Mouse (Mus musculus) CD4-positive, CD25-positive, alpha-beta regulatory T cell, adult 4 months (primary cell): ENCODE data around the gene Gtdc1. TPM values are rescaled to one million over a fixed set of nuclear protein-coding genes. Genes with fewer than 3 reads are reported as not detected.
"Not testable (repeated sequence)": the region's sequence is repeated elsewhere in the genome, so short reads cannot be mapped to it uniquely, and the experiment has no call there.

Experiments used
- ATAC-seq: one replicate; pipeline ENCODE4 v1.8.0; 2017
- polyA plus RNA-seq, 2 experiments: library from polyadenylated mRNA; unstranded; fragments of 100-300 nt; shearing (Covaris generic); gene quantifications; one replicate each; pipeline ENCODE4 v1.2.1; 2017

Gene Gtdc1
- polyA plus RNA-seq, 2 experiments from 2014 or later = 18.1 to 21.4 TPM

- ATAC-seq = no peak
These were observed 190.8 kb downstream of the Gtdc1 start for GRCm38 (mm10) chr2:44736618-44737017.

DNA sequence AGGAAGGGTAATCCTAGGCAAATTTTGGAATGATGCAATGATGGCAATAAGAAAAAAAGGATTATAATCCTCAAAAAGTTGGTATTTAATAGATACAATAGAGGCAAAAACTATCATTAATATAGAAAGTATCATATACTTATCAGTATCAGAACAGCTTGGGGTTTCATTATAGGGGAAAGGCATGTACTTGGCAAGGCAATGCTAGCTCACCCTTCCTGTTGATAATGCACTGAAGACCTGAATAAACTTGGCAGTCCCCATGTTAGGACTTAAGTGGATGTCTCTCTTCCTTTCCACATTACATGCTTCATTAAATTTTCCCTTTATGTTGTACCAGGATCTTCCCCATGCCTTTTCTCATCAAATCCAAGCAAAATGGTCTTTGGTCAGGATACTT, 206.0 kb downstream of the Gtdc1 start:
- no peak for ATAC-seq

DNA sequence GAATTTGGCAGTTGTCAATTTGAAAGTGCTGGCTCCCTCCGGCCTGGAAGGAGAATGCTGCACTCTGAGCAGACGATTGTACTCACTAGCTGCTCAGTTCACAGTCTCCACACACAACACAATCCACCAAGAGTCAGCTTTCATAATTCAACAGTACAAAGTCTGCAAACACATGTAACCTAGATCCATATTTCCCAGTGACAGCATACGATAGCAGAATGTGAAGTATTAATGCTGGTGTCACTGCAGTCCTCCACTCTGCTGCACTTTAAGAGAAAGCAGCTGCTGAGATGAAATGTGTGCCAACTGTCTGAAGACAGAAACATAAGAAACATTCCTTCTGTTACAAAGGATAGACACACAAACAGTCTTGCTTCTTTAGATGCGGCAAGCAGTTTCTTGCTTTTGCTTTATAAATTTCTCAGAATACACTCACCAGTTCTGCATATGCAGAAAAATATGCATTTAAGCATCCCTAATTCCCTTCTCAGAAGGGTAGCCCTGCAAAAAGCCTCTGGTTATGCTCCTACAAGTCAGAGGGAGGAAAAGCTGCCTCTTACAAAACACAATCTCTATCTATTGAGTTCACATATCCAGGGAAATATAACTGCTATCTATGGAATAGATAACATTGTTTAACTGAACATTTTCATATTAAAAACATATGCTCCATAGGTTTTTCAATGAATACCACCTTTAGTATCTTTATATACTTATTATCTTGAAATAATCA, 221.4 kb downstream of the Gtdc1 start:
- ATAC-seq = no peak

DNA sequence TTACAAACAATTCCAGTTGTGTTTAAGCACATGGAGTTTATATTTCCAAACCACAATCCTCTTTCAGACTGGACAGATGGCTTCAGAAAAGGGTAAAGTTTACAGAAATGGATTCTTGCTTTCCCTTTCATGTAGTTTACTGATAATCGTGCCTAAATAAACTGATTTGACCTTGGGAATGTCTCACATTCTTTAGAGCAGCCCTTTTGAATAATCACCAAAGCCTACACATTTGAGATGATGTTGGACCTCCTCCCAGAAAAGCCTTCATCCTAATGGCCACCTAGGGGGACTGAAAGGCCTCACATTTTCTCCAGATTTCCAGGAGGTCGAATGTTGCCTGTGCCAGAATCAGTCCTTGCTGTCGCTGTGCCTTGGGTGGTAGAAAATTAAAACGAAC, 227.2 kb downstream of the Gtdc1 start:
- ATAC-seq = no peak

DNA sequence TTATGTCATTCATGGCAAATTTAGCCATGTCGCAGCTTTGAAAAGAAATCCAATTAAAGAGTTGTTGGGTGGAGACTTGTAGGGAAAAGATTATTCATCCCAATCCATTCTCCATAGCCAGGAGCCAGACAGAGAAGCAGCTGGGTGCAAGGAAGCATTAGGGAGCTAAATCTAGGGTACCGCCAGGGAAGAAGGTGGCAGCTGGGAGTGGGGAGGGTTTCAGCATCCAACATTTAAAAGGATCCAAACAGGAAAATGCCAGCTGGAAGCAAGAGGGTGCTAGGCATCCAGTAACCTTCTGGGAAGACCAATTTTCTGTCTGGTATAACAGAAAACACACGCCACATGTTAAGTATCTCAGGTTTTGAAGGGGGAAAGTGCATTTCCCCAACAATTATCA, 231.0 kb downstream of the Gtdc1 start:
- ATAC-seq = no peak

GRCm38 (mm10) chr2:44693898-44694297, 233.6 kb downstream of the Gtdc1 start:
- ATAC-seq = no peak

DNA sequence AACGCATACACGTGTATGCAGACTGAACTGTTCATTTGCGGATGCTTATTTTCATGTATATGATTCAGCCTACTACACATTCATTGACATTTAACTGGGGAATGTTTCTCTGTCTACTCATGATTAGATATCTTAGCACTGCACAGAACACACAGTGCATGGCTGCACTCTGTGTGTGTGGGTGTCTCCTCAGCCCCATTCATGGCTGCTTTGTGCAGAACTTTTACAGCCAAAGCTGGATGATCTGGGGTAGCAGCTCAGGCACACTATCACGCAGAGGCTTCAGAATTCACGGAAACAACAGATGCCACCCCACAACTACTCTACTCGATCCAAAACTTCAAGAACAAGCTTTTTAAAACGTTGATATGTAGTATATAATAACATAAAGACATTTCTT, 263.4 kb downstream of the Gtdc1 start:
- ATAC-seq = no peak

GRCm38 (mm10) chr2:44659870-44660269, 267.6 kb downstream of the Gtdc1 start:
- ATAC-seq = no peak

DNA sequence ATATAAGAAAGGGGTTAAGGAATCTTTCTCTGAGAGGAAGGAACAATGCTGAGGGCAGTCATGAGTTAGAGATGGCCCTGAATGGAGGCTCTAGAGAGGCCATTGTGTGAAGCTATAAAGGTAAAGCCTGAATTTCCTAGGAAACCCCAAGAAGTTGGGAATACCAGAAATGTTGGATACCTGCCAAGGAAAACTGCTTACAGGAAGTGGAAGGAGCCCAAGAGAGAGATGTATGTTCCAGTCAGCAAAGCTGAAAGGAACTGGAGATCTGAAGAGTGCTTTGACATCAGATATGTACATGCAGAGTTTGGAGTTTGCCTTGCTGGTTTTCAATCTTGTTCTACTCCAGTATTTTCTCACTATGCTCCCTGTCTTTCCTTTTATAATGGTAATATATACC, 268.4 kb downstream of the Gtdc1 start:
- ATAC-seq = no peak

DNA sequence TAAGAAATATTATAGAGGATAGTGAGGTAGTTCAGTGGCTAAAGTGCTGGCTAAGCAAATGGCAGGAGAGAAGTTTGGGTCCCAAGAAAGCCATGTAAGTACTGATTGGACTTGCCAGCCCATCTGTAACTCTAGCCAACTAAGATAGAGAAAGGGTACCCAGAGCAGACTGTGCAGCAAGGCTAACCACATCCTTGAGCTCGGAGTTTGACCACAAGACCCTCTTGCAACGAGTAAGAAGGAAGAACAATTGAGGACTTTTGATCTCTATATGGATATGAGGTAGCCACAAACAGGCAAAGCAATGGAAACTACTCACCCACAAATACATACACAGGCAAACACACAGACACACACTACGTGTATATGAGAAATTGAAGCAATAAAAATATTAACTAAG, 278.9 kb downstream of the Gtdc1 start:
- ATAC-seq = no peak

DNA sequence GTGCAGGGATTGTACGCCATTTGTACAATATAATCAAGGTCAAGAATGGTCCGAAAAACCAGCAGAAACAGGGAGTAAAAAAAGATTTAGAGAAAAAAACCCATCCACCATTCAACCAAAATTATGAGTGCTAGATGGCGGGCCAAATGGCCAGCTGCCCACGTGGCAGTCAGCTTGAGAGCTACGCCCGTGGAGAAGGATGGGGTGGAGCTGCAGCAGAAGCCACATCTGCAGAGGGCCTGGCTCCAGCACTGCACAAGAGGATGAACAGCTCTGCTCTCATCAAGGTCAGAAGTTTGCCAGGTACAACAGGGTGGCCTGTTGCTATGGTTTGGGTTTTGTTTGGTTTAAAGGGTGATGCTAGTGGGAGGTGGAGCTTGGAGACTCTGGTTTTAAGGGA, 281.1 kb downstream of the Gtdc1 start:
- ATAC-seq = no peak

GRCm38 (mm10) chr2:44639370-44639769, 288.1 kb downstream of the Gtdc1 start:
- ATAC-seq = no peak

GRCm38 (mm10) chr2:44638157-44638556, 289.3 kb downstream of the Gtdc1 start:
- no peak for ATAC-seq

- ATAC-seq = no peak
These were observed 293.5 kb downstream of the Gtdc1 start for GRCm38 (mm10) chr2:44633971-44634370.

- ATAC-seq = no peak
These were observed 294.4 kb downstream of the Gtdc1 start for GRCm38 (mm10) chr2:44633064-44633463.

DNA sequence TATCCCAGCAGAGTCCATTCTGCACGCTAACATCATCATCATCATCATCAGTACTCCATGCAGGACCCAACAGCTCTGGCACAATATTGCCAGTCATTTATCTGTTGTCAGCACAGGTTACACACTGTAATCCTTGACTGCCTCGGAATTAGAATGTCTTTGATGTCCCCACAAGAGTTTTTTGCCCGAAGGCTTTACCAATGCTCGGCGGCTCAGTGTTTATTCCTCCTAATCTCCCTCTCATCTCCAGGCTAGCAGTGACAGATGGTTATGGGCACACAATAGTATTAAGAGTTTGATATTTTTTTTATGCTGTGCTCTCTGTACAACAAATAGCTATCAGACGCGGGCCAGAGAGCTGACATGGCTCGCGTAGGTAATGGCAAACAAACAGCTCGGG, 294.9 kb downstream of the Gtdc1 start:
- no peak for ATAC-seq

GRCm38 (mm10) chr2:44631064-44631463, 296.4 kb downstream of the Gtdc1 start:
- ATAC-seq = no peak

- no peak for ATAC-seq
These were observed 298.7 kb downstream of the Gtdc1 start for GRCm38 (mm10) chr2:44628778-44629177.

DNA sequence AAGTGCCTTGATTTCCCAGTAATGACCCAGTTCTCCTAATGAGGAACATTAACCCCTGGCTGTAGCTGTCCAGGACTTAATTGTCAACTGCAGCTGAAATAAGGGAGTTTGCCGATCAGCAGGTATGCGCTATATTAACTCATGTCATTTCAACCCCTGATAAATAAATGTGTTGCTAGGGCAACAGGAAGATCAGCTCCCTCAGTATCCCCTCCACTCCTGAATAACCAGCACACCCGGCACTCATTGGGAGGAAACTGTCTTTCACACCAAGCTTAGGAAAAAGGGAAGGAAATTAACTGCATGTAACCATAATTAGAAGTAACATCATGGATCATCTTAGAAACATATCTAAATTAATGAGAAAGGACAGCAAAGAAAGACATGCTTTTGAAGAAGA, 302.3 kb downstream of the Gtdc1 start:
- no peak for ATAC-seq

DNA sequence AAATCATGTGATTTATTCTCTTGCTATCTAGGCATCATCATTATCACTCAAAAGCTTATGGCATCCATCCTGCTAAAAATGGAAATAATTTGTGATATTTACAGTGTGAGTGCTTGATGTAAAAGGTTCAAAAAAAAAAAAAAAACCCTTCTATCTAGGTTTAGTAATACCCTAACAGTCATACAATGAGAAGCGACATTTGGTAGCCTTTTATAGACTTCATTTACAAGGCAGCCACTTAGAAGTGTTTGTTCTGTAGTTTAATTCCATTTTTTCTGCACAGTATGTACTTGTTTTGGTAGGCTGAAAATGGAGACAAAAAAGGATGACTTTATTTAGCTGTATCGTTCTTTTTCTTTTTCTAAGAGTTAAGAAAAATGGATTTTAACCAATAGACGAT, 305.0 kb downstream of the Gtdc1 start:
- no peak for ATAC-seq

DNA sequence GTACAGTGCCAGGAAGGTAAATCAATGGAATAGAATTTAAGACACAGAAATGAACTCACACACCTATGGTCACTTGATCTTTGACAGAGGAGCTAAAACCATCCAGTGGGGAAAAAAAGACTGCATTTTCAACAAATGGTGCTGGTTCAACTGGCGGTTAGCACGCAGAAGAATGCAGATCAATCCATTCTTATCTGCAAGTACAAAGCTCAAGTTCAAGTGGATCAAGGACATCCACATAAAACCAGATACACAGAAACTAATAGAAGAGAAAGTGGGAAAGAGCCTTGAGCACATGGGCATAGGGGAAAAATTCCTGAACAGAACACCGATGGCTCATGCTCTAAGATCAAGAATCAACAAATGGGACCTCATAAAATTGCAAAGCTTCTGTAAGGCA, 327.8 kb downstream of the Gtdc1 start:
- not testable (repeated sequence) for ATAC-seq

- no peak for ATAC-seq
These were observed 333.2 kb downstream of the Gtdc1 start for GRCm38 (mm10) chr2:44594276-44594675.

DNA sequence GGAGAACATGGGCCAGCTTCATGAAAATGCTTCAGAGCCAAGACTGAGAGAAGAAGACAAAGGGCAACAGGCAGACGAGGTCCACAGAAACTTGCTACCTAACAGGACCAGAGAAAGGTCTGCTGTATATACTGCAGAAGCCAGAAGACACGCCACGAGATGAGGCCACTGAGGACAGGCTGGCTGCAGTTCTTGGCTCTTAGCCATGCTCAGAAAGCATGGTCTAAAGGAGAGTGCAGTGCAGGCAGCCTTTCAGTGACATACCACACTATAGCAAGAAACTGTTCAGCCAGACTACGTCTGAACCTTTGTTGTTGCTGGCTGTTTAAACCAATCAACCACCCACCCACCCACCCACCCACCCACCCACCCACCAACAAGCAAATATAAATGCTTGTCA, 336.6 kb downstream of the Gtdc1 start:
- ATAC-seq = no peak

DNA sequence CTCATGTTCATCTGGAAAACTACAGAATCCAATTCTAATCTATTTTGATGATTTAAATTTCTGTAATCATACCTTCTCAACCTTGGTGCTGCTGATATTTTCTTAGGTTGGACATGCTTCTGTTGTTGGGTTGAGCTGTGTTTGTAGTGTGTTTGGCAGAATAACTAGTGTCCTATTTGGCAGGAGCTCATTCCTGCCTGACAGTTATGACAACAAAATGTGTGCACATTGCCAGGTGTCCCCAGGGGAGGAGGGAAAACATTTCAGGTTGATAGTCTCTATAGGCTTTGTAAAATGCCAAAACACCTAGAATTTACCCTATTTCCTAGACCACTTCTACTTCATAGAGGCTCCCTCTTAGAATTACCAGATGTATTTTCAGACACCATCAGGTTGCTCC, 343.4 kb downstream of the Gtdc1 start:
- ATAC-seq = no peak

DNA sequence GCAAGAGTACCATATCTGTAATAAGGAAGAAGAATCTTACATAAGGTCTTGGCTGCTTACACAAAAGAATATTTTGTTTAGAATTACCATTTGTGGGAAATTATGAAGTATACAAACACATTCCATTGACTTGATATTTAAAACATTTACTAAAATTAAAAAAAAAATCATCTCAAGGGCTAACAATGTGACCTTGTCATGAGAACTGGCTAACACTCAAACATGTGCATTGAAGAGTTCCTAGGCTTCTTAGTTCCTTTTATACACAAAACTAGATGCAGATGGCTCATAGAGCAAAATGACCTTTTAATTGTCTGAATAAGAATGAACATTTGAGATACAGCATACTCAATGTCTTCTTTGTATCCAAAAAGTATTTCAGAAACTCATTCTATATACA, 344.0 kb downstream of the Gtdc1 start:
- no peak for ATAC-seq
